Mouse (Mus musculus): Measurements from ENCODE around the gene Ccdc61.

- TF ChIP-seq CTCF (IDR thresholded peaks at IDR 0.05; ENCODE audit: low read depth) (no peak), EP300 (optimal IDR thresholded peaks at IDR 0.05) (no peak)
These were observed 31.5 kb downstream of the Ccdc61 start for GRCm38 (mm10) chr7:18878691-18879090.
